ENCODE assay signal across 19 mouse cellular contexts in genomic region chr4:129142439-129143045, GRCm38 (mm10). TPM values are rescaled to one million over a fixed set of nuclear protein-coding genes. Genes with fewer than 3 reads are reported as not detected.
DNase-seq lines count a peak whose midpoint lies in the region; ATAC-seq and TF ChIP-seq lines count a peak whose summit lies in the region.
"Had no signal": no experiment of that assay in that cellular context is flagged by ENCODE, and none has a peak within 500 bp of the region (broad histone marks: within the 10 kb centered on the region; RNA-seq: fewer than 3 reads in every experiment).

No protein-coding gene starts in this region.

- peaks cover 23% of the 10 kb centered on the region for H3K36me3 ChIP-seq in heart, embryonic 10.5 days
- H3K36me3 ChIP-seq in MEL (ENCODE audit: control insufficient read depth in 1 of 2, insufficient read depth in 2 of 2, low read length in 2 of 2) = peaks cover 0 to 50% of the 10 kb centered on the region in 2 experiments; a peak in 2 of 4 replicates
- H3K36me3 ChIP-seq in heart, embryonic 16.5 days (ENCODE audit: control insufficient read depth, insufficient read depth) = 0 out of 2 replicates have a peak, but pooled peaks cover 5% of the 10 kb centered on the region
- H3K36me3 ChIP-seq: forebrain, embryonic 12.5 days; stomach, embryonic 15.5 days had no signal

- ATAC-seq in heart, embryonic 16.5 days (replicated peaks; ENCODE audit: extremely low read depth, insufficient read depth, low FRiP score) = no peak
- ATAC-seq: CD4-positive, CD25-positive, alpha-beta regulatory T cell, adult 4 months had no signal

- no peak overlapping the region for H3K4me2 ChIP-seq in heart, embryonic 16.5 days (ENCODE audit: low read depth, low read length)
- H3K4me2 ChIP-seq: embryonic facial prominence, embryonic 15.5 days; forebrain, embryonic 12.5 days; stomach, embryonic 15.5 days had no signal

- DNase-seq in heart, embryonic 10.5 days (ENCODE audit: low spot score) = peak; percentile 72
- DNase-seq in heart, postnatal 25 days (ENCODE audit: low spot score) = no peak
- peak; percentile 39 for DNase-seq in left cerebral cortex, postnatal 4 days
- no peak for DNase-seq in left cerebral cortex, adult 18-20 months (ENCODE audit: low spot score in 2 of 2)
- DNase-seq in MEL (ENCODE audit: low read depth, low spot score) = peak; percentile 74
- no peak for DNase-seq in ovary, adult 18-20 months (ENCODE audit: low spot score)
- DNase-seq: cerebellum, adult 11 months; lung, postnatal 10 days; right cerebral cortex, adult 18-20 months; spleen, adult 18-20 months; thymus, postnatal 14 days had no signal

- H3K9me3 ChIP-seq in heart, embryonic 10.5 days = no peaks in the 10 kb centered on the region
- no peaks in the 10 kb centered on the region for H3K9me3 ChIP-seq in MEL (replicated peaks; ENCODE audit: insufficient read depth, low read length)
- no peaks in the 10 kb centered on the region for H3K9me3 ChIP-seq in heart, embryonic 16.5 days (replicated peaks; ENCODE audit: control insufficient read depth, low read length)
- H3K9me3 ChIP-seq: embryonic facial prominence, embryonic 15.5 days; forebrain, embryonic 12.5 days; stomach, embryonic 15.5 days had no signal

- no peak overlapping the region for H3K4me3 ChIP-seq in heart, embryonic 10.5 days
- H3K4me3 ChIP-seq in MEL (ENCODE audit: control insufficient read depth in 1 of 2, insufficient read depth in 1 of 2, low read depth in 2 of 2, low read length in 2 of 2) = no peak overlapping the region
- H3K4me3 ChIP-seq in heart, embryonic 16.5 days (ENCODE audit: low read length) = no peak overlapping the region
- H3K4me3 ChIP-seq: embryonic facial prominence, embryonic 15.5 days; forebrain, embryonic 12.5 days; stomach, embryonic 15.5 days had no signal

- H3K79me2 ChIP-seq in MEL (ENCODE audit: control insufficient read depth, insufficient read depth, low read length, poor library complexity) = no peaks in the 10 kb centered on the region

- peaks cover 54% of the 10 kb centered on the region for H3K4me1 ChIP-seq in heart, embryonic 10.5 days
- H3K4me1 ChIP-seq in MEL (ENCODE audit: control insufficient read depth in 1 of 2, insufficient read depth in 2 of 2, low read length in 2 of 2) = peaks cover 33 to 54% of the 10 kb centered on the region in 2 experiments
- peaks cover 51% of the 10 kb centered on the region for H3K4me1 ChIP-seq in heart, embryonic 16.5 days (ENCODE audit: control insufficient read depth, insufficient read depth, low read length)

- intact Hi-C loops in heart, postnatal 25 days (cut with DNase I) = no loop called here
- intact Hi-C loops in left cerebral cortex, postnatal 4 days (cut with DNase I) = no loop called here

- no peak overlapping the region for H3K27ac ChIP-seq in heart, embryonic 10.5 days
- peak overlapping the region; percentile 82 for H3K27ac ChIP-seq in MEL (ENCODE audit: control insufficient read depth, low read depth, low read length)
- peak overlapping the region; percentile 35; the same call in 1 of the 2 replicates for H3K27ac ChIP-seq in heart, embryonic 16.5 days (ENCODE audit: low read length)
- H3K27ac ChIP-seq: forebrain, embryonic 12.5 days; liver, embryonic 14.5 days; stomach, embryonic 15.5 days had no signal

- TF ChIP-seq CTCF in MEL (IDR thresholded peaks at IDR 0.05 in 2 of 3, conservative IDR thresholded peaks at IDR 0.05 in 1 of 3; ENCODE audit: control insufficient read depth in 1 of 3, insufficient read depth in 1 of 3, low read depth in 2 of 3, low read length in 3 of 3, poor library complexity in 1 of 3, severe bottlenecking in 1 of 3) = no peak

- 87% methylated on average over 11 of the region's 11 CpGs for WGBS in heart, embryonic 10.5 days
- 82% methylated on average over 11 of the region's 11 CpGs for WGBS in heart, embryonic 16.5 days

- TF ChIP-seq EP300 in MEL (IDR thresholded peaks at IDR 0.05; ENCODE audit: low read depth in 1 of 2, low read length in 2 of 2) = 0 out of 4 replicates have a peak, but pooled peaks of 1 of the 2 experiments have one; percentile 12

- no peak for TF ChIP-seq RAD21 in MEL (IDR thresholded peaks at IDR 0.05; ENCODE audit: low read depth, low read length)

- H3K9ac ChIP-seq in MEL (ENCODE audit: control insufficient read depth, low read depth, low read length, poor library complexity, severe bottlenecking) = no peak overlapping the region; the same call in 1 of the 2 replicates
- H3K9ac ChIP-seq in heart, embryonic 16.5 days (ENCODE audit: low read length) = no peak overlapping the region
- H3K9ac ChIP-seq: embryonic facial prominence, embryonic 15.5 days; forebrain, embryonic 12.5 days; liver, embryonic 14.5 days; stomach, embryonic 15.5 days had no signal

- H3K27me3 ChIP-seq in heart, embryonic 10.5 days (ENCODE audit: insufficient read depth, poor library complexity, severe bottlenecking) = peaks cover 30% of the 10 kb centered on the region
- H3K27me3 ChIP-seq in MEL (ENCODE audit: control insufficient read depth in 1 of 2, insufficient read depth in 2 of 2, low read length in 2 of 2) = no peaks in the 10 kb centered on the region
- peaks cover under 1% of the 10 kb centered on the region for H3K27me3 ChIP-seq in heart, embryonic 16.5 days (ENCODE audit: control insufficient read depth, insufficient read depth, low read length)

- no peak for TF ChIP-seq POLR2A in MEL (IDR thresholded peaks at IDR 0.05; ENCODE audit: control insufficient read depth in 1 of 2, insufficient read depth in 1 of 2, low read depth in 1 of 2, low read length in 2 of 2, poor library complexity in 1 of 2)

TF ChIP-seq in MEL, 35 proteins besides CTCF, POLR2A, EP300 and RAD21 (continues in another document):
- no peak for TF ChIP-seq MAX (IDR thresholded peaks at IDR 0.05; ENCODE audit: low read length)
- TF ChIP-seq RCOR1 (IDR thresholded peaks at IDR 0.05; ENCODE audit: low read depth, low read length) = no peak
- no peak for TF ChIP-seq ZC3H11A (IDR thresholded peaks at IDR 0.05; ENCODE audit: low read depth, low read length)
- no peak for TF ChIP-seq SIN3A (IDR thresholded peaks at IDR 0.05; ENCODE audit: low read length)
- no peak for TF ChIP-seq ZKSCAN1 (IDR thresholded peaks at IDR 0.05; ENCODE audit: low read depth, low read length)
- TF ChIP-seq MXI1 (IDR thresholded peaks at IDR 0.05; ENCODE audit: low read depth, low read length) = no peak
- no peak for TF ChIP-seq ZNF384 (IDR thresholded peaks at IDR 0.05; ENCODE audit: low read depth, low read length)
- TF ChIP-seq HCFC1 (IDR thresholded peaks at IDR 0.05; ENCODE audit: low read depth, low read length) = no peak
- TF ChIP-seq MYC (IDR thresholded peaks at IDR 0.05; ENCODE audit: low read depth, low read length) = no peak
- no peak for TF ChIP-seq BHLHE40 (IDR thresholded peaks at IDR 0.05; ENCODE audit: borderline replicate concordance, low read depth, low read length)

RNA-seq across cellular contexts. Expression of gene Fndc5, which starts 5.7 kb away (rescaled TPM):
- polyA plus RNA-seq in heart, embryonic 10.5 days (2016; fragmentation: Nextera tagmentation; extraction: Ambion mirVana) = 3.3 and 3.9 TPM in 2 replicates
- total RNA-seq in heart, postnatal 25 days (2021) = 100 to 1,000 TPM; 325 TPM
- total RNA-seq in left cerebral cortex, postnatal 4 days (2021) = 10 to 100 TPM; 16.4 to 18.0 TPM
- 10 to 100 TPM; 55.0 to 63.3 TPM for total RNA-seq in left cerebral cortex, adult 18-20 months (2021)
- total RNA-seq in MEL (2012; rRNA removed) = 15.5 and 15.8 TPM in 2 replicates
- polyA plus RNA-seq in MEL (2012; ENCODE audit: insufficient read depth in 1 of 2, insufficient read length in 2 of 2, low read depth in 1 of 2, low replicate concordance in 2 of 2, missing spikeins in 1 of 2) = 100 to 1,000 TPM in 1 of 2 experiments, 10 to 100 TPM in 1; 35.9 to 123 TPM
- 9.2 and 10.9 TPM in 2 replicates for polyA plus RNA-seq in heart, embryonic 16.5 days (2015; fragmentation: Nextera tagmentation; extraction: Ambion mirVana)

RNA-seq across cellular contexts. Expression of gene Hpca, which starts 20.7 kb away (rescaled TPM):
- polyA plus RNA-seq in heart, embryonic 10.5 days (2016; fragmentation: Nextera tagmentation; extraction: Ambion mirVana) = 1.4 TPM in 1 of 2 replicates, not detected in the other
- not detected for total RNA-seq in heart, postnatal 25 days (2021)
- total RNA-seq in left cerebral cortex, postnatal 4 days (2021) = 100 to 1,000 TPM; 189 to 218 TPM
- total RNA-seq in left cerebral cortex, adult 18-20 months (2021) = 100 to 1,000 TPM; 684 to 738 TPM
- total RNA-seq in MEL (2012; rRNA removed) = 0.39 and 0.59 TPM in 2 replicates
- 1 to 10 TPM in 1 of 2 experiments, not detected in 1; 1.1 TPM for polyA plus RNA-seq in MEL (2012; ENCODE audit: insufficient read depth in 1 of 2, insufficient read length in 2 of 2, low read depth in 1 of 2, low replicate concordance in 2 of 2, missing spikeins in 1 of 2)
- polyA plus RNA-seq in heart, embryonic 16.5 days (2015; fragmentation: Nextera tagmentation; extraction: Ambion mirVana) = 0.60 and 0.88 TPM in 2 replicates
- polyA plus RNA-seq: CD4-positive, CD25-positive, alpha-beta regulatory T cell, adult 4 months had no signal

RNA-seq across cellular contexts. Expression of gene Tmem54, which starts 37.2 kb away (rescaled TPM):
- polyA plus RNA-seq in heart, embryonic 10.5 days (2016; fragmentation: Nextera tagmentation; extraction: Ambion mirVana) = 1.1 and 5.6 TPM in 2 replicates
- not detected for total RNA-seq in heart, postnatal 25 days (2021)
- not detected for total RNA-seq in left cerebral cortex, postnatal 4 days (2021)
- total RNA-seq in left cerebral cortex, adult 18-20 months (2021) = not detected
- not detected in 2 replicates for total RNA-seq in MEL (2012; rRNA removed)
- polyA plus RNA-seq in MEL (2012; ENCODE audit: insufficient read depth in 1 of 2, insufficient read length in 2 of 2, low read depth in 1 of 2, low replicate concordance in 2 of 2, missing spikeins in 1 of 2) = not detected
- polyA plus RNA-seq in heart, embryonic 16.5 days (2015; fragmentation: Nextera tagmentation; extraction: Ambion mirVana) = 0.96 and 1.7 TPM in 2 replicates
- total RNA-seq: heart, postnatal 10 days; left cerebral cortex, postnatal 10 days had no signal
- polyA plus RNA-seq: CD4-positive, CD25-positive, alpha-beta regulatory T cell, adult 4 months had no signal

RNA-seq across cellular contexts. Expression of gene S100pbp, which starts 47.0 kb away (rescaled TPM):
- 19.9 and 20.1 TPM in 2 replicates for polyA plus RNA-seq in heart, embryonic 10.5 days (2016; fragmentation: Nextera tagmentation; extraction: Ambion mirVana)
- total RNA-seq in heart, postnatal 25 days (2021) = 10 to 100 TPM; 12.9 to 14.1 TPM
- total RNA-seq in left cerebral cortex, postnatal 4 days (2021) = 10 to 100 TPM; 40.5 to 42.1 TPM
- total RNA-seq in left cerebral cortex, adult 18-20 months (2021) = 10 to 100 TPM; 37.1 to 38.3 TPM
- total RNA-seq in MEL (2012; rRNA removed) = 11.6 and 14.2 TPM in 2 replicates
- 10 to 100 TPM in 1 of 2 experiments, not detected in 1; 28.3 TPM for polyA plus RNA-seq in MEL (2012; ENCODE audit: insufficient read depth in 1 of 2, insufficient read length in 2 of 2, low read depth in 1 of 2, low replicate concordance in 2 of 2, missing spikeins in 1 of 2)
- polyA plus RNA-seq in heart, embryonic 16.5 days (2015; fragmentation: Nextera tagmentation; extraction: Ambion mirVana) = 10.9 and 11.8 TPM in 2 replicates

RNA-seq across cellular contexts. Expression of gene Yars, which starts 47.0 kb away (rescaled TPM):
- polyA plus RNA-seq in heart, embryonic 10.5 days (2016; fragmentation: Nextera tagmentation; extraction: Ambion mirVana) = 75.8 and 84.8 TPM in 2 replicates
- 10 to 100 TPM; 26.9 to 30.0 TPM for total RNA-seq in heart, postnatal 25 days (2021)
- 100 to 1,000 TPM; 113 to 121 TPM for total RNA-seq in left cerebral cortex, postnatal 4 days (2021)
- total RNA-seq in left cerebral cortex, adult 18-20 months (2021) = 100 to 1,000 TPM in 1 of 2 experiments, 10 to 100 TPM in 1; 83.9 to 102 TPM
- 89.5 and 113 TPM in 2 replicates for total RNA-seq in MEL (2012; rRNA removed)
- polyA plus RNA-seq in MEL (2012; ENCODE audit: insufficient read depth in 1 of 2, insufficient read length in 2 of 2, low read depth in 1 of 2, low replicate concordance in 2 of 2, missing spikeins in 1 of 2) = 100 to 1,000 TPM; 179 to 539 TPM
- polyA plus RNA-seq in heart, embryonic 16.5 days (2015; fragmentation: Nextera tagmentation; extraction: Ambion mirVana) = 45.9 and 53.3 TPM in 2 replicates

Comparison
In these comparisons a context has a peak if more than half of its experiments do, and no peak if none do; other contexts are left out.
1. DNase-seq: peak in heart, embryonic 10.5 days (single experiment), left cerebral cortex, postnatal 4 days (single experiment) and MEL (single experiment); none in heart, postnatal 25 days (single experiment), left cerebral cortex, adult 18-20 months (0 of 2) and ovary, adult 18-20 months (single experiment).
2. RNA of gene Fndc5, which starts 5.7 kb away (total RNA-seq): 325 TPM in heart, postnatal 25 days; 55.0 to 63.3 TPM in left cerebral cortex, adult 18-20 months, 16.4 to 18.0 TPM in left cerebral cortex, postnatal 4 days and 15.5 to 15.8 TPM in MEL; every median in the first group is over 4 times any median in the second.
3. RNA of gene Hpca, which starts 20.7 kb away (total RNA-seq): 684 to 738 TPM in left cerebral cortex, adult 18-20 months and 189 to 218 TPM in left cerebral cortex, postnatal 4 days; 0.39 to 0.59 TPM in MEL and not detected in heart, postnatal 25 days; every median in the first group is over 100 times any median in the second.